22 mouse cellular contexts compared by ENCODE assay signal in the genomic region with DNA sequence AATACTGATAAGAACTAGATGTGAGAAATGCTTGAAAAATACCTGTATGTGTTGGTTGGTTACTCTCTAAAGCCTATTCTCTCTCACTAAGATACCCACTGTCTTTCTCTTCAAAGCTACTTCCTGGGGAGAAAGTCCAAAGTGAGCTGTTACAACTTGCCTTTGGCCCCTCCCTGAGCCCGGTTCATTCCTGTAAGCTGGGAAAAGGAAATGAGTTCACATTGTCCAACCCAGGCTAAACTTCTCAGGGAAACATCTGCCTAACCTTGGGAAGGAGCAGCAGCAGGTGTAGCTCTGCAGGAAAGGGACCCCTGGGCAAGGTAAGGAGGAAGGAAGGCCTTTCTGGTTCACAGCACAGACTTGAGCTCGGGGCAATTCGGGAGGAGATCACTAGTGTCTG. TPM values are rescaled to one million over a fixed set of nuclear protein-coding genes. Genes with fewer than 3 reads are reported as not detected.
DNase-seq lines count a peak whose midpoint lies in the region; ATAC-seq and TF ChIP-seq lines count a peak whose summit lies in the region.
"Had no signal": no experiment of that assay in that cellular context is flagged by ENCODE, and none has a peak within 500 bp of the region (broad histone marks: within the 10 kb centered on the region; RNA-seq: fewer than 3 reads in every experiment).

No protein-coding gene starts in this region.

- no peaks in the 10 kb centered on the region for H3K36me3 ChIP-seq in liver, postnatal 0 days (replicated peaks; ENCODE audit: insufficient read depth, low read length)
- no peaks in the 10 kb centered on the region for H3K36me3 ChIP-seq in liver, embryonic 11.5 days (ENCODE audit: control insufficient read depth, insufficient read depth, low read length)
- H3K36me3 ChIP-seq in intestine, embryonic 16.5 days (ENCODE audit: control insufficient read depth, insufficient read depth, low read length), result no peaks in the 10 kb centered on the region
- H3K36me3 ChIP-seq in stomach, postnatal 0 days (ENCODE audit: control insufficient read depth, insufficient read depth, low read length), result no peaks in the 10 kb centered on the region
- no peaks in the 10 kb centered on the region for H3K36me3 ChIP-seq in forebrain, embryonic 10.5 days (replicated peaks)
- H3K36me3 ChIP-seq: embryonic facial prominence, embryonic 13.5 days; heart, embryonic 15.5 days; hindbrain, embryonic 10.5 days; limb, embryonic 12.5 days; liver, embryonic 15.5 days; midbrain, embryonic 10.5 days had no signal

- H3K4me3 ChIP-seq in liver, postnatal 0 days (ENCODE audit: low read depth, low read length), result no peak overlapping the region
- no peak overlapping the region for H3K4me3 ChIP-seq in liver, embryonic 11.5 days (ENCODE audit: low read depth, low read length)
- peak overlapping the region; percentile 33 for H3K4me3 ChIP-seq in intestine, embryonic 16.5 days (ENCODE audit: low read length)
- H3K4me3 ChIP-seq in stomach, postnatal 0 days (ENCODE audit: low read depth, low read length), result no peak overlapping the region
- no peak overlapping the region for H3K4me3 ChIP-seq in forebrain, embryonic 10.5 days
- H3K4me3 ChIP-seq: embryonic facial prominence, embryonic 13.5 days; heart, embryonic 15.5 days; hindbrain, embryonic 10.5 days; limb, embryonic 12.5 days; liver, embryonic 15.5 days; midbrain, embryonic 10.5 days had no signal

- 48% methylated on average over 3 of the region's 3 CpGs for WGBS in liver, postnatal 0 days (ENCODE audit: insufficient replicate concordance)
- 56% methylated on average over 3 of the region's 3 CpGs for WGBS in liver, embryonic 11.5 days
- WGBS in intestine, embryonic 16.5 days, result 67% methylated on average over 3 of the region's 3 CpGs
- 62% methylated on average over 3 of the region's 3 CpGs for WGBS in stomach, postnatal 0 days
- WGBS in forebrain, embryonic 10.5 days, result 77% methylated on average over 3 of the region's 3 CpGs

- no peak for ATAC-seq in liver, postnatal 0 days
- no peak for ATAC-seq in liver, embryonic 11.5 days (replicated peaks; ENCODE audit: low FRiP score)
- peak; percentile 94 for ATAC-seq in intestine, embryonic 16.5 days
- peak; percentile 90 for ATAC-seq in stomach, postnatal 0 days (ENCODE audit: low FRiP score, low TSS enrichment)

- DNase-seq in liver, postnatal 0 days, result no peak
- no peak for DNase-seq in liver, embryonic 11.5 days (ENCODE audit: low spot score)
- peak; percentile 54 to 72 for DNase-seq in kidney, postnatal 36 days
- DNase-seq in stomach, postnatal 0 days (ENCODE audit: low spot score), result peak; percentile 48
- DNase-seq in cerebellum, postnatal 25 days, result no peak
- DNase-seq in forebrain, embryonic 10.5 days (ENCODE audit: extremely low spot score, low spot score), result no peak
- no peak for DNase-seq in c-Kit-positive CD71-positive TER-119-positive erythroid progenitor cells, embryonic 14.5 days (ENCODE audit: low spot score)
- DNase-seq: adrenal gland, adult 8-10 months; B cell, adult 2 months; cerebellum, adult 11 months; gastrocnemius, postnatal 10 days; heart, adult 18-20 months; layer of hippocampus, adult 9-11 months; right cerebral cortex, postnatal 25 days; thymus, adult 18-20 months had no signal

- no peak for TF ChIP-seq CTCF in liver, postnatal 0 days (IDR thresholded peaks at IDR 0.05; ENCODE audit: low read depth)
- TF ChIP-seq CTCF in stomach, postnatal 0 days (IDR thresholded peaks at IDR 0.05; ENCODE audit: low read depth), result no peak

- H3K9me3 ChIP-seq in liver, postnatal 0 days (ENCODE audit: low read length), result no peaks in the 10 kb centered on the region
- H3K9me3 ChIP-seq in liver, embryonic 11.5 days (ENCODE audit: control insufficient read depth, low read length), result no peaks in the 10 kb centered on the region
- H3K9me3 ChIP-seq in intestine, embryonic 16.5 days (ENCODE audit: control insufficient read depth, low read length), result no peaks in the 10 kb centered on the region
- H3K9me3 ChIP-seq in stomach, postnatal 0 days (ENCODE audit: control insufficient read depth, low read length), result no peaks in the 10 kb centered on the region
- H3K9me3 ChIP-seq in forebrain, embryonic 10.5 days, result no peaks in the 10 kb centered on the region
- H3K9me3 ChIP-seq: embryonic facial prominence, embryonic 13.5 days; heart, embryonic 15.5 days; hindbrain, embryonic 10.5 days; limb, embryonic 12.5 days; liver, embryonic 15.5 days; midbrain, embryonic 10.5 days had no signal

- no peaks in the 10 kb centered on the region for H3K27me3 ChIP-seq in liver, postnatal 0 days (ENCODE audit: insufficient read depth, low read length)
- H3K27me3 ChIP-seq in liver, embryonic 11.5 days (replicated peaks; ENCODE audit: control insufficient read depth, insufficient read depth, low read length), result no peaks in the 10 kb centered on the region
- no peaks in the 10 kb centered on the region for H3K27me3 ChIP-seq in intestine, embryonic 16.5 days (replicated peaks; ENCODE audit: control insufficient read depth, insufficient read depth, low read length)
- H3K27me3 ChIP-seq in stomach, postnatal 0 days (ENCODE audit: control insufficient read depth, insufficient read depth, low read length), result no peaks in the 10 kb centered on the region
- H3K27me3 ChIP-seq in forebrain, embryonic 10.5 days (ENCODE audit: poor library complexity, severe bottlenecking), result no peaks in the 10 kb centered on the region
- H3K27me3 ChIP-seq: embryonic facial prominence, embryonic 13.5 days; heart, embryonic 15.5 days; limb, embryonic 12.5 days; liver, embryonic 15.5 days had no signal

- H3K9ac ChIP-seq in liver, postnatal 0 days (replicated peaks), result no peak overlapping the region
- no peak overlapping the region for H3K9ac ChIP-seq in liver, embryonic 11.5 days (ENCODE audit: low read depth, low read length)
- peak overlapping the region; percentile 49 for H3K9ac ChIP-seq in intestine, embryonic 16.5 days (ENCODE audit: low read depth, low read length)
- H3K9ac ChIP-seq in stomach, postnatal 0 days (ENCODE audit: low read length), result no peak overlapping the region
- H3K9ac ChIP-seq: embryonic facial prominence, embryonic 13.5 days; heart, embryonic 15.5 days; limb, embryonic 12.5 days; liver, embryonic 15.5 days had no signal

- no peak for TF ChIP-seq EP300 in liver, postnatal 0 days (IDR thresholded peaks at IDR 0.05; ENCODE audit: low read depth)
- TF ChIP-seq EP300 in stomach, postnatal 0 days (optimal IDR thresholded peaks at IDR 0.05), result no peak

- peak overlapping the region; percentile 34 for H3K4me2 ChIP-seq in liver, postnatal 0 days (ENCODE audit: low read depth, low read length)
- no peak overlapping the region for H3K4me2 ChIP-seq in liver, embryonic 11.5 days
- H3K4me2 ChIP-seq in intestine, embryonic 16.5 days (ENCODE audit: low read depth, low read length), result peak overlapping the region; percentile 46
- H3K4me2 ChIP-seq in stomach, postnatal 0 days (replicated peaks; ENCODE audit: low read depth), result no peak overlapping the region
- H3K4me2 ChIP-seq: embryonic facial prominence, embryonic 13.5 days; heart, embryonic 15.5 days; limb, embryonic 12.5 days; liver, embryonic 15.5 days had no signal

- H3K4me1 ChIP-seq in liver, postnatal 0 days (ENCODE audit: insufficient read depth), result peaks cover 5% of the 10 kb centered on the region
- H3K4me1 ChIP-seq in liver, embryonic 11.5 days (replicated peaks; ENCODE audit: control insufficient read depth, insufficient read depth, low read length), result no peaks in the 10 kb centered on the region
- H3K4me1 ChIP-seq in intestine, embryonic 16.5 days (ENCODE audit: control insufficient read depth, insufficient read depth, low read length), result 0 out of 2 replicates have a peak, but pooled peaks cover 3% of the 10 kb centered on the region
- H3K4me1 ChIP-seq in stomach, postnatal 0 days (replicated peaks; ENCODE audit: control insufficient read depth, insufficient read depth), result no peaks in the 10 kb centered on the region
- H3K4me1 ChIP-seq in forebrain, embryonic 10.5 days, result peaks cover 4% of the 10 kb centered on the region
- H3K4me1 ChIP-seq: embryonic facial prominence, embryonic 13.5 days; heart, embryonic 15.5 days; hindbrain, embryonic 10.5 days; limb, embryonic 12.5 days; liver, embryonic 15.5 days; midbrain, embryonic 10.5 days had no signal

- no peak overlapping the region for H3K27ac ChIP-seq in liver, postnatal 0 days (ENCODE audit: low read depth)
- no peak overlapping the region for H3K27ac ChIP-seq in liver, embryonic 11.5 days (ENCODE audit: low read depth, low read length)
- H3K27ac ChIP-seq in intestine, embryonic 16.5 days (ENCODE audit: low read length), result peak overlapping the region; percentile 96
- peak overlapping the region; percentile 40; the same call in 1 of the 2 replicates for H3K27ac ChIP-seq in stomach, postnatal 0 days (replicated peaks)
- no peak overlapping the region for H3K27ac ChIP-seq in forebrain, embryonic 10.5 days
- H3K27ac ChIP-seq: embryonic facial prominence, embryonic 13.5 days; heart, embryonic 15.5 days; hindbrain, embryonic 10.5 days; limb, embryonic 12.5 days; liver, embryonic 15.5 days; midbrain, embryonic 10.5 days had no signal

RNA-seq across cellular contexts. Expression of a gene that starts 42.4 kb away (rescaled TPM):
- polyA plus RNA-seq in liver, postnatal 0 days (2015; fragmentation: Nextera tagmentation; extraction: Ambion mirVana), result 8.1 and 9.6 TPM in 2 replicates
- 15.2 and 15.4 TPM in 2 replicates for polyA plus RNA-seq in liver, embryonic 11.5 days (2014; fragmentation: Nextera tagmentation; extraction: Ambion mirVana)
- 35.8 and 36.3 TPM in 2 replicates for polyA plus RNA-seq in intestine, embryonic 16.5 days (2015; fragmentation: Nextera tagmentation; extraction: Ambion mirVana)
- 18.1 and 19.4 TPM in 2 replicates for polyA plus RNA-seq in stomach, postnatal 0 days (2015; fragmentation: Nextera tagmentation; extraction: Ambion mirVana)
- 44.1 and 50.0 TPM in 2 replicates for polyA plus RNA-seq in forebrain, embryonic 10.5 days (2016; fragmentation: Nextera tagmentation; extraction: Ambion mirVana)

Comparison
In these comparisons a context has a peak if more than half of its experiments do, and no peak if none do; other contexts are left out.
1. H3K4me2 ChIP-seq: peak in liver, postnatal 0 days (single experiment) and intestine, embryonic 16.5 days (single experiment); none in liver, embryonic 11.5 days (single experiment) and stomach, postnatal 0 days (single experiment).
2. ATAC-seq: peak in intestine, embryonic 16.5 days (single experiment) and stomach, postnatal 0 days (single experiment); none in liver, postnatal 0 days (single experiment) and liver, embryonic 11.5 days (single experiment).
3. DNase-seq: peak in kidney, postnatal 36 days (2 of 2) and stomach, postnatal 0 days (single experiment); none in liver, postnatal 0 days (single experiment), liver, embryonic 11.5 days (single experiment), cerebellum, postnatal 25 days (0 of 2), forebrain, embryonic 10.5 days (single experiment) and c-Kit-positive CD71-positive TER-119-positive erythroid progenitor cells, embryonic 14.5 days (single experiment).
4. H3K27ac ChIP-seq: peak in intestine, embryonic 16.5 days (single experiment) and stomach, postnatal 0 days (single experiment); none in liver, postnatal 0 days (single experiment), liver, embryonic 11.5 days (single experiment) and forebrain, embryonic 10.5 days (single experiment).